Mouse (Mus musculus): Measurements from ENCODE around the gene Tspan4.

DNA sequence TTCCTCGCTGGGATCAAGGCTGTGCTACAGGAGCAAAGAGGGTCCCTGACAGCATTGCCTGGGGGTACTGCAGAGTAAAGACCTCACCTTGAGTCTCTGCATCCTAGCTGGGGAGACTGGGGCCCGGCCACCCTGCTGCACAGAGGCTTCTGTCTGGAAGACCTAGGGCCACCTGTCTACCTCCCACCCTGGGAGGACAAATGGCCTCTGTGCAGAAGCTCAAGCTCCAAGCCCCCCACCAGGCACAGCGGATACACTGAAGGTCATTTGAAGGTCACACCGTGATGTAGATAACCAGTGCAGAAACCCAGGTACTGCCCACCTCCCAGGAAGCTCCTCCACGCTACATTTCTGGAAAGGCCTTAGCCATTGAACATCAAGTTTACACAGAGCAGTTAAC lies 46.3 kb upstream of the Tspan4 start:
- no peak for TF ChIP-seq POLR2A (IDR thresholded peaks at IDR 0.05; ENCODE audit: control insufficient read depth, low read depth, low read length)
- TF ChIP-seq CTCF (IDR thresholded peaks at IDR 0.05; ENCODE audit: control insufficient read depth, insufficient read depth, insufficient replicate concordance, low read depth, low read length), result no peak

All from testis, adult 2 months (tissue).